Mouse (Mus musculus) cerebellum, postnatal 36 days (tissue): ENCODE measurements around the gene Klhl8.

Experiments used
- DNase-seq, 2 experiments: peaks; one replicate each; pipeline ENCODE4 v3.0.0; 2021 to 2022; ENCODE audit warnings: mixed read lengths in 2 of 2

Gene Klhl8

DNA sequence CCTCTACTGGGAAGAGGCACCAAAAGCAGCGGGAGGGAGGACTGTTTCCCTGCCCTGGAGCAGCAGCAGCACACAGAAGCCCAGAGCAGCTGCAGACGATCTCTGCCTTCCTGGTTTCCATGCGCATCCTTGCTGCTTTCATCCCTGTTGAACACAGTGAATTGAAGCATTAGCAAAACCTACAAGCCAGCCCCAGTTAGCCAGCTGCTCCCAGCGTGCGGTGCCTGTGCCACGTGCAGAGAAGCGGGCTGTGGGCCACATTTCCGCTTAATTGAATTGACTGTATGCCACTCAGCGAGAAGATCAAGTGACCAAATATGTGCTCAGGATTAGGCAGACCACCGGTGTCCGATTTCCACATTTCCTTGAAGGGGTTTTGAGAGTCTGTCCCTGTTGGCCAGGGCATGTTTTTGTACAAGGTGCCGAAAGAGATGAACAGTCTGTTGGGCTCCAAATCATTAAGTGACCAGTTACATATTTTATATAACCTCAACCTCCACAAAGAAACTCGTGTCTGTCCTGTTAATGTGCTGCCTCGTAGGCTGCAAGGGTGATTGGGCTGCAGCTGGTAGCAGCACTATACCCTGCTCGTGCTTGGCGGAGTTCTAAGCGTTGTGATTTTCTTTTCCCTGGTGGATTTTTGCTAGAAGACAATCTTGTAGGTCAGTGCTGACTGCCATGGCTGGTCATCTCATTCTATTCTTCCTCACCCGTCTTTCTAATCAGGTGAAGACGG lies 65.5 kb downstream of the Klhl8 start:
- peak; percentile 37 to 46 for DNase-seq

DNA sequence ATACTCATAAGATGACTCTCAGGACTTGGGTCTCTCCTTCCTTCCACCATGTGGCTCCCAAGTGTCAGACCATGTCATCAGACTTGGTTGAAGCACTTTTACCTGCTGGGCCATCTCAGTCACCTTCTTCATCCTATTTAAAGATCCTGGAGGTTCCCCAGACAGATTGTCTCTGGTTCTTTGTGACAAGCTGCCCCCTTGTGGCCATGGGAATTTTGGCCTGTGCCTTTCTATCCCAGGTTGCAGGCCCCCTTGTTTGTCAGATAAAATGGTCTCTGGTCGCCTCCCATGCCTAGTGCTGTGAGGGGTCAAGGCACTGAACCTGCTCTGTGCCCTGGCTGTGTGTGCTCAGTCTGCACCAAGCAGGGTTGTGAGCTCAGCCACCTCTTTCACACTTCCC lies 67.1 kb downstream of the Klhl8 start:
- DNase-seq, result peak; percentile 48 to 49

DNA sequence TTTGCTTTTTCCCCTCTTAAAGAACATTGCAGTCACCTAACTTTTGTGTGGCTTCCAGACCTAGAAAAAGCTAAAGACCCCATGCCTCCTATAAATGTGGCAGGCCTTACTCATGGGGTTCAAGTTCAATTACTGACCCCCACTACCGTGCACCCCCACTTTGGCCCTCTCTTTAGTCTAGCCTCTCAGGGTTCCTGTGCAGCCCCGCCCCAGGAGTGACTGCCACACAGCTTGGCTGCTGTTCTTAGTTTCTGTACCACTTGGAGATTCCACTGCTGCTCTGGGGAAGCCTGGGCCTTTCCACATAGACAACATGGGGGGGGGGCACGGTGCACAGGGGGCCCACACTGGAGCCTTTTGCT lies 71.8 kb downstream of the Klhl8 start:
- no peak for DNase-seq

DNA sequence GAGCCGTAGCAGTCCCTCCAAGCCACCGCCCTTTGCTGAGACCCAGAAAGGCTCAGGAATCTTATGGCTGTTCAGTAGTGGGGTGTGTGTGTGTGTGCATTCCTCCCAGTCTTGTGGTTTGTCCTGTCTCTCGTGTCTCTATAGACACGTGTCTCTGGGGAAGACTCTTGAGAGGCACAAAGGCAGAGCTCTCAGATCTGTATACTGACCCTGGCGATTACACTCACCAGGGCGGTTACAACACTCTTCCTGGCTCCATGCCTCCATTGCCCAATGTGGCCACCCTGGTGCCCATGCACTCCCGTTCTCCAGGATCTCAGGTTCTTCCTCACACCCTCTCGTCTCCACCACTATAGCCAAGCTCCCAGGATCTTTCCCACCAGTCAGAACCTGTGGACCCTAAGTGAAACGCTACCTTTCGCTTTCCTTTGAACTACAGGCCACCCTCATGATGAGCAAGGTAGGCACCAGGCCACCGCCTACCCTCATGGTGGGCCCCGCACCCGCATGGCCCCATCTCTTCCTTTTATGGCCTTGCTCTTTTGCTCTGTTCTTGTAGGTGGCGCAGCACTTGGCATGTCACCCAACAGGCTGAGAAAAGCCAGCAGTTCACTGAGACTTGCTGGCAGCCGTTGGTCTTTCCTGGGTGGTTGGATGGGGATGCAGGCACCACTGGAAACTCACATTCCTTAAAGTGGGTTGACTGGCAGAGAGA lies 72.4 kb downstream of the Klhl8 start:
- DNase-seq, result no peak

DNA sequence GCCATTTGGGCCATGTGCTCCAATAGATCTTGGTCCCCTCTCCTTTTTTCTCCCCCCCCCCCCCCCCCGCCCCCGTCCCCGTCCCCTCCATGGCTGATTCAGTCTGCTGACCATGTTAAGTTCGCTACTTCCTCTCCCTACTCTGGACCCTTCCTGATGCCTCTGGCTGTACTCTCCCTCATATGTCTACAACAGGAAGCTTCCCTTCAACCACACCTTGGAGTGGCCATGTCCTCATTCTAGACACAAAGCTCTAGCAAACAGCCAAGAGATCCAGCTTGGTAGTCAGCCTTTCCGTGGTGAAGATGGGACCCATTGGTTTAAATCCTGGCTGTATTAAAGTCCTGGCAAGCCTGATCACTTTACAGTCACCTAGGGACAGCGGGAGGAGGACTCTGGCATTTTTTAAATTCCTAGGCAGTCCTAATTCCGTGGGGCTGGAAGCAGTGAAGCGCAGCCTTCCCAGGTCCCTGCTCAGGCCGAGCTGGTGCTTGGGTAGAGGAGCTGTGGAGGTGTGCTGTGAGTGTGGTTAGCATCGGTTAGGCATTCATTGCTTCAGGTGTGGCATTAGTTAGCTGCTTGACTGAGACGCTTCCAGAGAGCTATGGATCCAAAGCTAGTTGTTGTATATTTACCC lies 74.8 kb downstream of the Klhl8 start:
- no peak for DNase-seq

DNA sequence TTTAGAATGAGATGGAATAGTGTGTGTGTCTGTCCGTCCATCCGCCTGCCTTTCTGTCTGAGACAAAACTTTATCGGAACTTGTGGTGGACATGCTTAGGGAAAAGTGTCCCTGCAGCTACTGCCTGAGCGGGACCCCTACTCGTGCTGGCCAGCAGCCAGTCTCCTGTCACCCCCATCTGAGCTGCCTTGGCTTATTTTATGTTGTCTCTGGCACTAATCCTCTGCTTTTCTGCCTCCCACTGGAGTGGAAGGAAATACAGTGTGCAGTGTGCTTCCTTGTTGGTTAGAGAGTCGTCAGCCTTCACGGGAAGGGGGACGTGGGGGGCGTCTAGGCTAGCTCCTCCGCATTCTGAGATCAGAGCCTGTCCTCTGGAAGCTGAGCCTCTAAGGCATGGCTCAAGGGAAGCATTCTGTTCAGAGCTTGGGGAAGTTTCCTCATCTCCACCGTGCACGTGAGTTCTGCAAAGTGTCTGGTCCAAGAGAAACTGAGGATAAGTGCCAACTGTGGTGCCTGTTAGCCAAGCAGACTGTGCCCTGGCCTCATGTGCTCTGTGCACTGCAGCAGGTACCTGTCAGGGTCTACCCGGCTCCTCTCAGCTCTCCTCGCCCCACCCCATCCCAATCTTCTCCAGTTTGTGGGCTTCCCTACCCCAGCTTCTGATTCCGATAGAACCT lies 75.5 kb downstream of the Klhl8 start:
- DNase-seq, result no peak

DNA sequence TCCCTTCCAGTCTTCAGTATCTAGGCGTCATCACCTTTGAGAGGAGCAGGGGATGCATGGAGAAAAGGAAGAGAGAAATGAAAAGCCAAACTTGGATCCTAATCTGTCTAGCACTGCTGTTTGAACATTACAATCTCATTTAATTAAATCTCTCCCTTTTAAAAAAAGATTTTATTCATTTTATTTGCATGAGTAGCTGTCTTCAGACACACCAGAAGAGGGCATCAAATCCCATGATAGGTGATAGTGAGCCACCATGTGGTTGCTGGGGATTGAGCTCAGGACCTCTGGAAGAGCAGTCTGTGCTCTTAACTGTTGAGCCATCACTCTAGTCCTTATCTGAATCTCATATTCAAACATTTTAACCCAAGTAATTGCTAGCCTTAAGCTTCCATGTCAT lies 80.2 kb downstream of the Klhl8 start:
- DNase-seq, result no peak

DNA sequence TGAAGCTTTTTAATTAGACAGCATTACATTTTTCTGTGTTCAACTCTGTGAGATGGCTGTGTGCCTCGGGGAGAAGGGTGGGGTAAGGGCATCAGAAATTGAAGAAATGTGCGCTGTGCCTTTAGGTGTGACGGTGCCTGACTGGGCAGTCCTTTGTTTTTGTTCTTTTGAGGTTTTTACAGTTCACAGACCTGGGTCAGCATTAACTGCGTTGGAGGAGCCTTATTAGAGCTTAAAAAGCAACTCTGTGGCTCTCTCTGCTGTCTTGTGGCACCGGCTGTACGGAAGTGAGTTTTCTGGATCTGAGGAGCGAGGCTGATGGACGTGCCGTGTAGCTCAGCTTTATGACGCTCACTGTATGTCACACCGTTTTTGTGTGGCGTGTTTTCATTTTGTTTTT lies 81.9 kb downstream of the Klhl8 start:
- DNase-seq, result no peak

DNA sequence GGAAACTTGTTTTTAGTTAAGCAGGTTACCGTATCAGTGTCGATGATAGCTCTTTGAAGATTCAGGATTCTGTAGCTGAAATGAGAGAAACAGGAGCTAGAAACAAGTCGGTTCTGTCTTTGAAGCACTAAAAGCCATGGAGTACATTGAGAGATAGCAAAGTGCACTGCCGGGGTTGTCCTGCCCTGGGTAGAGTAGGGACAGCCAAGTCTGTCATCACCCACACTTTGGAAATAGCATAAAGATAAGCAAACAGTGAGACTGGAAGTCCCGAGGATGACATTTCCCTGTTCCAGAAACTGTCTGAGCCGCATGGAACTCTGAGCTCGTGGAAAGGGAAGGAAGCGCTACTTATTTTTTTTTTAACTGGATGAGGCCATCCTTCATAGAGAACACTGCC lies 82.3 kb downstream of the Klhl8 start:
- DNase-seq, result no peak

DNA sequence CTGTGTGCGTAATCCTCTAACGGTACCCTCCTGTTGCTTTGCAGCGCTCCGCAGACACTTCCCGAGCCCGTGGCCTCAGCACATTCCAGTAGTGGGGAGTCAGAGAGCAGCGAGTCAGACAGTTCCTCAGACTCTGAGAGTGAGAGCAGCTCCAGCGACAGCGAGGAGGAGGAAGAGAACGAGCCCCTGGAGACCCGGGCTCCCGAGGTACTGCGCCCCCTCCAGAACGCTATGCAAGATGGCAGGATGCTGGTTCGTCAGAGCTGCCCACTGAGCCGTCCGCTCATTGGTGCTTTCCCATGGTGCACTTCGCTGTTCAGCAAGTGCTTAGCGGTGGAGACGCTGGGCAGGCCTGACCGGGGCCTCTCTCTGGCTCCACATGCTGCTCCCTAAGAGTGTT lies 82.8 kb downstream of the Klhl8 start:
- DNase-seq, result no peak

DNA sequence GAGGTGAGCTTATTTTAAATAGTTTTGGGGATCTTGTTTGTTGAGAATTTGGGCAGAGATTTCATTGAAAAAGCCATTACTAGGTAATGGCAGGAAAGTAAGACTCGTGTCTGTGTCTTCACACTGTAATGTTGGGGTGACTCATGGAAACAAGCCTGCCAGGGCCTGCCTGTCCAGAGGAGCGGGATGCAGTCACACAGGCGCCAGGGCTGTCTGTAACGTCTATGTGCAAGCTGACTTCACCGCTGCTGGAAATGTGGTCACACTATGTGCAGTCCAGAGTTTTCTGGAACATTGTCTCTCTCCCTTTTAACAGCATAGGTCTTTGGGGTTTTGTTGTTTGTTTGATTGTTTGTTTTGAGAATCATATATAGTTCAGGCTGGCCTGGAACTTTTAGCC lies 88.1 kb downstream of the Klhl8 start:
- DNase-seq, result no peak

DNA sequence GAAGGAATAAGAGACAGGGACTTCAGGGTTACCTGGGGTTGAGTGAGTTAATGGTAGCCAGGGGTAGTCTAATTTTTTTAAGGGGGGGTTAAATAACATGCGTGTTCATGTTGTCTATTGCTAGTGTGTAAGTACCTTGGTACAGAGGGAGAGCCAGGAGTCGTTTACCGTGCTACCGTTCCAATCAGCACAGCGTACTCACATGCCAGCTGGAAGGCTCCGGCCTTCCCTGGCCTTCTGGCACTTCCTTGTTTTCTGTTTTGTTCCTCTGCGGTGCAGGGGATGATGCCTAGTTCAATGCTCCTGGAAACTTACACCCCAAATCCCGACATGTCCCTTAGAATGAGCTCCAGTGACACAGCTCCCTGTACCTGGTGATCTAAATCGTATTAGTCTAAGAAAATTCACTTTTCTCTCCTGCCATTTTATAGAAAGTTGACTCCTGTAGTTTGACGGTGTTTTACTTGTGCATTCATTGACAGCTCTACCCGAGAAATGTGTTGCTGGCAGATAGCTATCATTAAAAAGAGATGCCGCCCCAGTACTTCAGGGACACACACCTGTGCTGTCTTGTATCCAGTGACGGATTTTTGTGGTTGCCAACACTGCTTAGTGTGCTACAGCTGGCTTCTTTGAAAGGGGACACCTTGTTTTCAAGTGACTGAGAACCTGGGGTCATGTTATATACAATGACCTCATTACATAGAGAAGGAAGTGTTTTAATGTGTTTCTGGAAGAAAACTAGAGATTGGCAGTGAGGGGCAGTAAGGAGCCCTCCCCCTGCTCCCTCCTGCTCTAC lies 89.4 kb downstream of the Klhl8 start:
- DNase-seq, result no peak

DNA sequence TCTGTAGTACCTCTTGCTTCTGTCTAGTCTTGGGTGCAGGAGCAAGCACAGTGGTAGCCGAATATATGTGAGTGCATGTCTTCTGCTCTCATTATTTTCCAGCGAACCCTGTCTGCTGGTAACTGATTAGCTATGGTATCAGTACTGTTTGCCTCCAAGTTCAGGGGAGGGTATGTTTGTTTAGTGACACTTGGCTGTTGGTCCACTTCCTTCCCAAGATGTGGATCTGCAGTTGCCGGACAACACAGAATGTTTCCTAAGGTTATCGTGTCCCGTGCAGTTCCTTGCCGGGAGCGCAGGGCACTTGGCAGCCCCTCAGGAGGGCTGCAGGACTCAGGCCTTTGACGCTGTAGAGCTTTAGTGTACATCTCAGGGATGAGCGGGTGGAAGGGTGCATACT lies 90.0 kb downstream of the Klhl8 start:
- DNase-seq, result no peak

DNA sequence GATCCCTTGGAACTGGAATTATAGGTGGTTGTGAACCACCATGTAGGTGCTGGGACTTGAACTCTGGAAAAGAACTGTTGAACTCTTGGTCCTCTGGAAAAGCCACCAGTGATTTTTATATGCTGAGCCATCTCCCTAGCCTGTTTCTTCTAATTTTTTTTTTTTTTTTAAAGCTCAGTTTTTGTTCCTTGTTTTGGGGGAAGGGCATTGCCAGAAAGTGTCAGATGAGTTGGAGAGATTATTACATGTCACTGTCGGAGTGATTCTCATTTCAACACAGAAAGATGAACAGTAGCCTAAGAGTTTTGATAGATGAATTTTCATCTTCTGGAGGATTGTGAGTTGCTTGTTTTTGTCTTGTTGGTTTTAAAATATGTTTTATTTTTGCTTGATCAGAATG lies 91.4 kb downstream of the Klhl8 start:
- no peak for DNase-seq

DNA sequence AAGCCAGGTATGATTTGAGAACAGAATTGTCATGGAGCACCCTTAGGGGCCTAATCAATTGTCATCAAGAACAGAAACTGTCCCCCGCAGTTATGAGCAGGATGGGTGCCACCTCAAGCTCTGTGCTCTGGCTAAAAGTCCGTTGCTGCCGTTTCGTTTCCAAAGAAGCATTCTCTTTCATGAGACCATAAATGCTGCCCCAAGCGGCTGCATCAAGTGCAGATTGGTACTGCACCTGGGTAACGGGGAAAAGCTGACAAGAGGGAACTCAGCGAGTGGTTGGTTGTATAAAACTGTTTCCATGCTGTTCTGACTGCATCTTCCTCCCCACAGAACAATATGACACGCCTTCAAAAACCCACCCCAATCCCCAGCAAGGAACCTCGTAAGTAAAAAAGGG lies 92.5 kb downstream of the Klhl8 start:
- DNase-seq, result no peak

DNA sequence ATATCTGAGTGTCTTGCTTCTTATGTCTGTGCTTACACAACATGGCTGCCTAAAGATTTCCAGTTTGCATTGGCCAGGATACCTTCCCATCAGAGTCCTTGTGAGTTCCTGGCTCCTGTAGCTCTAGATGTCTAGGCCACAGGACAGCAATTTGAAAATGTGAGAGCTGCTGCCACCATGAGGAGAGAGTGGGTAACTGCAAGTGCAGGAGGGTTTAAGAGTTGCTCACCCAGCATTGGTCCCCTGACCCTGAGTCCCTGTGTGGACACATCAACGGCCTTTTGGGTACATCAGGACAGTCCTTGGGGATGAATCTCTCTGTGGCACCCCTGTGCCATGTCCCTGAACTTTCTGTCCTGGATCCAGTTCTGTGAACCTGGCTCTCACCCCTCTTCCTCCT lies 93.3 kb downstream of the Klhl8 start:
- DNase-seq, result peak; percentile 76 to 86

DNA sequence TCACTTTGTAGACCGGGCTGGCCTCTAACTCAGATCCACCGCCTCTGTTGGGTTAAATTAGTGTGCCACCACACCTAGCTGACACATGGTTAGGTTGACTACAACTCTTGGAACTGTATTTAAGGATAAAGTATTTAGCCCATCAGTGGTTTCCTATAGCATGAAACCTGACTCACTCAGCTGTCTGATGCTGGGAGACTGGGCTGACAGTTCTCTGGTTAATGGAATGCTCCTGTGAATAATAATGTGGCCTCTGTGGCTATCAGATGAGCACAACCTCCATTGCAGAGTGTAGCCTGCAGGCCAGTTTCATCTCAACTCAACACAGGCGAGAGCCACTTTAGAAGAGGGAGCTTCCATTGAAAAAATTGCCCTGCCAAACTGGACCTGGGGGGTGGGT lies 94.3 kb downstream of the Klhl8 start:
- no peak for DNase-seq

DNA sequence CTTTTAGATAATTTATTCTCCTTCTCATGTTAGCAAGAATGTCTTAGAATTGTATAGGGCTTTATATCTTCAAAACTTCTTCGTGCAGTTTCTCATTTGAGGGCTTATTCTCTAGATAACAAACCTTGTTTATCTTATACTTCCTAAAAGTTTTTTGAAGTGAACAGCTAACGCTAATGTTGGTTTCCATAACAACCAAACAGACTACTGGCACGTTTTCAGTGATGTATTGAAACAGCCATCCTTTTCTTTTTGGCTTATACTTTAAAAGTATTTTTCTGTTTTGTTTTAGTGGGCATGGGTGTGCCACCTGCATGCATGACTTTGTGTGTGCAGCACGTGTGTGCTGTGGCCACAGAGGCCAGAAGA lies 95.8 kb downstream of the Klhl8 start:
- DNase-seq, result no peak

DNA sequence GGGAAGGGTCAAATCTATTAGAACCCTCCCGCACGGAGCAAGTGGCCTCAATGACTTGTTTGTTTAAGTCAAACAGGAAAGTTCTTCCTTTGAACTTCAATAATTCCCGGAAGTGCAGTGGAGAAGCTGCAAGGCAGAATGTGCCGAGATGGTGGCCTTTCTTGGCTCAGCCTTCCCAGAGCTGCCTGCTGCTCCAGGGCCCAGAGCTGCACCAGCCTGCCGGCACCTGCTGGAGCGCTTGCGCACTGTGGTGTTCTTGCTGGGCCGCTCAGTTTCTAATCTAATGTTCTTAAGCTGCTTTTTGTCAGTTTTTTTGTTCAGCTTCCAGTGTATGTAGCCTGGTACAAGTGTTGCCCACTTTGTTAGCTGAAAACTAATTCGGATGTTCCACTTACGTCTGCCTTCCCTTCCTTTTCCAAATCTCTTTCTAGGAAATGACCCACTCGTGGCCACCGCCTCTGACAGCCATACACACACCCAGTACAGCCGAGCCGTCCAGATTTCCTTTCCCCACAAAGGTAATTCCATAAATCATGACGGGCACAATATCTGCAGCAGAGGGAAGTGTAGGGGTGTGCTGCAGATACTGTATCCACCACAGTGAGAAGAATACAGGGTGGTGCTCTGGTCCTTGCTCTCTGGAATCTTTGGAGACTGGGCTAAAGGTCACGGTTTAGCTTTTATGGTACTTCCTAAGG lies 96.4 kb downstream of the Klhl8 start:
- no peak for DNase-seq

DNA sequence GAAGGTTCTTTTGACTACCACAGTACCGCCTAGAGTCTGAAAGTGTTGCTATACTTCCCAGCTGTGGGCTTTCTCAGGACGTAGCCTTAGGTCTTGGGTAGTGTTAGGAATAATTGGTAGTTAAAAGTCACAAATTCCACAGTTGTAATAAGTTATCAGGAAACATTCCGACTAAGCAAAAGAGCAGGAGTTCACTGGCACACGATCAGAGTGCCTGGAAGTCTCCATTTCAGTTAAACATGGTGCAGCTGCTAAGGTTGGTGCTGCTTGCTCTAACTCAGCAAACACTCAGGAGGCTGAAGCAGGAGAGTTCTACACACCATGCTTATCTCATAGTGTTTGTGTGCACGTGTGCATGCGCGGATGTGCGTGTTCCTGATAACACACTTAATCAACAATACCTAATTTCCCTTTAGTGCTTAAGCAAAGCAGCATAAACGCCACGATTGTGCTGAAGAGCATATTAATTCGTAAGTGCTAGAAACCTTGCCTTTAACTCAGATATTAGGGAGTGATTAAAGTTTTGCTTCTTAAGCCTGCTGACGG lies 97.0 kb downstream of the Klhl8 start:
- DNase-seq, result no peak

DNA sequence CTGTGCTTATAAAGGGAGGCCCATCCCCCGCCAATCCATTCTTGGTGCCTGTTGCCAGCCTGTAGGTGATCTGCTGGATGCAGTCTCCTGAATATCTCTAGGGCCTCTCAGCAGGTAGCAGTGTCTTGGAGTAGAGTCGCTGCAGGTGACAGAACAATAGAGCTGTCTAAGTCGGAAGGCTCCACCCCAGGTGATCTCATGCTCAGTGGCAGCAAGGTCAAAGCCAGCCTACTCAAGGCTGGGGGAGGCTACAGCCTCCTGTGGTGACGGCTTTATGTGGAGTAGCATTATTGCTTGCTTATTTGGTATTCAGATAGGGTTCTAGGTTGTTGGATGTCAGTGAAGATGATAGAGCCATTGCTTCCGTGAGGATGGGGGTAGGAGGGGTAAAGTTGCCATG lies 97.8 kb downstream of the Klhl8 start:
- no peak for DNase-seq
